Mouse (Mus musculus) forebrain, embryonic 13.5 days (tissue): Measurements from ENCODE around the gene 4930595M18Rik. TPM values are rescaled to one million over a fixed set of nuclear protein-coding genes. Genes with fewer than 3 reads are reported as not detected.

Source experiments
- ATAC-seq: fragments of 200-750 bp; cut with Nextera tagmentation; 2 replicates; pipeline ENCODE4 v1.8.0; 2017
- H3K27ac ChIP-seq: fragments of 300-500 bp; sonication (generic); 2 replicates; pipeline ENCODE4 v1.5.1; 2015; ENCODE audit warnings: inconsistent platforms, mild to moderate bottlenecking, moderate library complexity
- H3K27me3 ChIP-seq: fragments of 300-500 bp; sonication (generic); 2 replicates; pipeline ENCODE4 v1.6.1; 2015; ENCODE audit warnings: mild to moderate bottlenecking, inconsistent platforms
- H3K36me3 ChIP-seq: fragments of 300-500 bp; sonication (generic); 2 replicates; pipeline ENCODE4 v1.6.1; 2015; ENCODE audit warnings: mild to moderate bottlenecking, inconsistent platforms; ENCODE audit not compliant: poor library complexity, severe bottlenecking
- H3K4me1 ChIP-seq: fragments of 300-500 bp; sonication (generic); 2 replicates; pipeline ENCODE4 v1.6.1; 2015; ENCODE audit warnings: inconsistent platforms
- H3K4me2 ChIP-seq: fragments of 300-500 bp; sonication (generic); 2 replicates; pipeline ENCODE4 v1.6.1; 2015; ENCODE audit warnings: inconsistent platforms, mild to moderate bottlenecking, moderate library complexity
- H3K4me3 ChIP-seq: fragments of 300-500 bp; sonication (generic); 2 replicates; pipeline ENCODE4 v1.5.1; 2015; ENCODE audit warnings: mild to moderate bottlenecking, inconsistent platforms
- H3K9ac ChIP-seq: fragments of 300-500 bp; sonication (generic); 2 replicates; pipeline ENCODE4 v1.6.1; 2015; ENCODE audit warnings: mild to moderate bottlenecking, inconsistent platforms
- H3K9me3 ChIP-seq: fragments of 300-500 bp; sonication (generic); replicated peaks from 2 replicates; pipeline ENCODE4 v1.6.1; 2016; ENCODE audit warnings: inconsistent platforms
- WGBS: fragments of 180-500 bp; shearing (Covaris S2); methylation state at CpG from one replicate; pipeline ENCODE4 v1.1.7; 2015; 5-methylcytosine and 5-hydroxymethylcytosine counted together
- polyA plus RNA-seq: library from polyadenylated mRNA; unstranded; fragments of >200 nt; fragmentation: Nextera tagmentation; extraction: Ambion mirVana; gene quantifications from 2 replicates; pipeline ENCODE4 v1.2.1, GENCODE M21; 2015

The 4930595M18Rik gene
- not detected in 2 replicates for polyA plus RNA-seq

DNA sequence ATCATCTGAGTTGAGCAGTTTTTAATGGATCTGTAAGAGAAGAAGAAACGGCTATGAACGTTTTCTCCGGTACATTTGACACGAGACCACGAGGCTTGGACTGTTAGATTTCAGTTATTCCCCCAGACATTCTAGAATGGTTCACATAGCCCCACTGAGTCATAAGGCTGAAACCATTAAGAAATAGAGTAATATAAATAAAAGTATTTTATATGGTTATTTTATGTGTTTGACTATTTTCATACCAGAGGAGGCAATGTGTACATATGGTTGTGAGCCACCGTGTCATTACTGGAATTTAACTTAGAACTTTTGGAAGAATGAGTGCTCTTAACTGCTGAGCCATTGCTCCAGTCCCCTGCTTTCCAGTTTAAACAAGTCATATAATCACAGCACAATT, at the start of gene 4930595M18Rik:
Gene 4930595M18Rik (minus strand): TSS at position 101 of the 400 bp plus-strand sequence.
- Histone ChIP-seq H3K4me3 (no peak within 1 kb of the TSS), H3K36me3 (no peaks in the 10 kb centered on the region), H3K4me2 (no peak within 1 kb of the TSS), H3K9me3 (no peaks in the 10 kb centered on the region), H3K4me1 (no peaks in the 10 kb centered on the region), H3K9ac (no peak within 1 kb of the TSS), H3K27ac (no peak within 1 kb of the TSS), H3K27me3 (no peaks in the 10 kb centered on the region)
- no peak for ATAC-seq
- 90% methylated on average over 6 of the region's 6 CpGs for WGBS

- Histone ChIP-seq H3K4me1 (no peaks in the 10 kb centered on the region), H3K36me3 (no peaks in the 10 kb centered on the region), H3K9ac (no peak overlapping the region), H3K4me2 (no peak overlapping the region), H3K9me3 (no peaks in the 10 kb centered on the region), H3K4me3 (no peak overlapping the region), H3K27ac (no peak overlapping the region), H3K27me3 (no peaks in the 10 kb centered on the region)
- no peak for ATAC-seq
Measured at GRCm38 (mm10) chrX:81472500-81472899, 14.6 kb upstream of the 4930595M18Rik start.
